In the genomic region with DNA sequence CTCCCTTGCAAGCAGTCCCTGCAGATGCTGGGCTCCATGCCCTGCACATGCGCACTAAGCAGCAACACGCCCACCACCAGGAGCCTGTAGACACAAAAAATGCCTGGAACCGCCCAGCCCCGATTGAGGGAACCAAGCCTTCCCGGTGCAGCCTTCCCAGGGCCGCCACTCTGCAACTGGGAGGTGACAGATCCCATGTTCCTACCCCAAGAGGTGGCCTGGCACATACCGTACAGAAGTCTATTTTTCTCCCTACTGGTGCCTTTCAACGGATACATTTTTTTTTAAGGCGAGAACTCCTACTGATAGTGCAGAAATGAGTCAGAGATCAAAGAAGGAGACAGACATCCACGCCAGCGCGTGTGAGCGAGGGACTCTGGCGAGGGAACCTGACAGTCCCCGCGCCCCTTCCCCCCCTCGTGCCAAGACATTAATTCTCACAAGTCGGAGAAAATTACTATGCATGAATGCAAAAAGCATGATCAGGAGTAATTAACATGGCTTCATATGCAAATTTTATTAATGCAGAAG, we compare ENCODE assay signal across 10 mouse cellular contexts. TPM values are rescaled to one million over a fixed set of nuclear protein-coding genes. Genes with fewer than 3 reads are reported as not detected.
DNase-seq lines count a peak whose midpoint lies in the region; ATAC-seq lines count a peak whose summit lies in the region.
"Had no signal": no experiment of that assay in that cellular context is flagged by ENCODE, and none has a peak within 500 bp of the region (broad histone marks: within the 10 kb centered on the region; RNA-seq: fewer than 3 reads in every experiment).

No protein-coding gene starts in this region.

- WGBS in hindbrain, embryonic 12.5 days: 27% methylated on average over 18 of the region's 18 CpGs
- 54% methylated on average over 18 of the region's 18 CpGs for WGBS in limb, embryonic 12.5 days

- H3K27me3 ChIP-seq in hindbrain, embryonic 12.5 days: no peaks in the 10 kb centered on the region
- H3K27me3 ChIP-seq in limb, embryonic 12.5 days: no peaks in the 10 kb centered on the region

- intact Hi-C loops in heart, postnatal 10 days (cut with DNase I): no loop called here

- H3K36me3 ChIP-seq in hindbrain, embryonic 12.5 days: no peaks in the 10 kb centered on the region
- H3K36me3 ChIP-seq in limb, embryonic 12.5 days: no peaks in the 10 kb centered on the region

- H3K27ac ChIP-seq in hindbrain, embryonic 12.5 days: peak overlapping the region; percentile 79
- no peak overlapping the region for H3K27ac ChIP-seq in limb, embryonic 12.5 days
- H3K27ac ChIP-seq: kidney, postnatal 0 days had no signal

- no peak overlapping the region for H3K4me3 ChIP-seq in hindbrain, embryonic 12.5 days
- no peak overlapping the region for H3K4me3 ChIP-seq in limb, embryonic 12.5 days (replicated peaks)

- H3K9me3 ChIP-seq in hindbrain, embryonic 12.5 days (replicated peaks): no peaks in the 10 kb centered on the region
- H3K9me3 ChIP-seq in limb, embryonic 12.5 days: no peaks in the 10 kb centered on the region

- peaks cover 83% of the 10 kb centered on the region for H3K4me1 ChIP-seq in hindbrain, embryonic 12.5 days
- H3K4me1 ChIP-seq in limb, embryonic 12.5 days (replicated peaks): peaks cover 87% of the 10 kb centered on the region

- peak; percentile 77 for DNase-seq in CD4-positive, CD25-positive, alpha-beta regulatory T cell, adult 2 months (ENCODE audit: low read depth, low spot score)
- DNase-seq in brain, adult 2 months (ENCODE audit: low read depth, low spot score): peak; percentile 82
- DNase-seq in spleen, adult 12 weeks (ENCODE audit: low spot score): no peak
- no peak for DNase-seq in heart, postnatal 10 days
- no peak for DNase-seq in adrenal gland, postnatal 14 days
- no peak for DNase-seq in kidney, postnatal 25 days
- DNase-seq: thymus, adult 2 months had no signal

- peak overlapping the region; percentile 43 for H3K4me2 ChIP-seq in hindbrain, embryonic 12.5 days (replicated peaks)
- H3K4me2 ChIP-seq in limb, embryonic 12.5 days: peak overlapping the region; percentile 15; the same call in 1 of the 2 replicates

- peak overlapping the region; percentile 19; the same call in 1 of the 2 replicates for H3K9ac ChIP-seq in hindbrain, embryonic 12.5 days
- H3K9ac ChIP-seq in limb, embryonic 12.5 days (replicated peaks): no peak overlapping the region

- ATAC-seq in hindbrain, embryonic 12.5 days (ENCODE audit: low FRiP score): peak; percentile 49
- ATAC-seq in limb, embryonic 12.5 days (ENCODE audit: insufficient number of reproducible peaks, insufficient read depth, low FRiP score, low TSS enrichment, low read depth): no peak

RNA-seq across cellular contexts. Expression of a gene that starts 33.5 kb away (rescaled TPM):
- polyA plus RNA-seq in hindbrain, embryonic 12.5 days (2016; fragmentation: Nextera tagmentation; extraction: Ambion mirVana): 25.9 and 37.1 TPM in 2 replicates
- polyA plus RNA-seq in limb, embryonic 12.5 days (2016; fragmentation: Nextera tagmentation; extraction: Ambion mirVana): 19.6 and 19.9 TPM in 2 replicates
- 1 to 10 TPM; 1.6 to 1.8 TPM for total RNA-seq in heart, postnatal 10 days (2021)
- 1.0 and 4.7 TPM in 2 replicates for total RNA-seq in adrenal gland, postnatal 14 days (2021)

Comparison
In these comparisons a context has a peak if more than half of its experiments do, and no peak if none do; other contexts are left out.
1. DNase-seq: peak in CD4-positive, CD25-positive, alpha-beta regulatory T cell, adult 2 months (single experiment) and brain, adult 2 months (single experiment); none in spleen, adult 12 weeks (single experiment), heart, postnatal 10 days (0 of 2), adrenal gland, postnatal 14 days (single experiment) and kidney, postnatal 25 days (0 of 2).